Mouse (Mus musculus): Measurements from ENCODE around the gene Fgd5. TPM values are rescaled to one million over a fixed set of nuclear protein-coding genes. Genes with fewer than 3 reads are reported as not detected.

Fgd5 gene
- polyA plus RNA-seq, 1 experiment from 2014 or later: 9.3 TPM

GRCm38 (mm10) chr6:92003646-92004045, 25.0 kb downstream of the Fgd5 start:
- Histone ChIP-seq H3K4me2 (ENCODE audit: low read length) (no peak overlapping the region), H3K9me3 (ENCODE audit: control insufficient read depth, low read length) (no peaks in the 10 kb centered on the region), H3K4me3 (replicated peaks; ENCODE audit: low read length) (no peak overlapping the region), H3K36me3 (ENCODE audit: control insufficient read depth, insufficient read depth) (no peaks in the 10 kb centered on the region), H3K4me1 (replicated peaks; ENCODE audit: control insufficient read depth, insufficient read depth, low read length) (peaks cover 18% of the 10 kb centered on the region), H3K27me3 (replicated peaks; ENCODE audit: control insufficient read depth, insufficient read depth, low read length) (no peaks in the 10 kb centered on the region), H3K27ac (ENCODE audit: low read length) (peak overlapping the region; percentile 41), H3K9ac (replicated peaks; ENCODE audit: low read depth, low read length) (no peak overlapping the region)
- 20% methylated on average over 2 of the region's 2 CpGs for WGBS
- no peak for ATAC-seq

- H3K27ac ChIP-seq (ENCODE audit: low read length): peak overlapping the region; percentile 41
- no peaks in the 10 kb centered on the region for H3K27me3 ChIP-seq (replicated peaks; ENCODE audit: control insufficient read depth, insufficient read depth, low read length)
- 6% methylated on average over 6 of the region's 6 CpGs for WGBS
- H3K4me3 ChIP-seq (replicated peaks; ENCODE audit: low read length): no peak overlapping the region
- no peak overlapping the region for H3K4me2 ChIP-seq (ENCODE audit: low read length)
- peak; percentile 96 for ATAC-seq
- peaks cover 18% of the 10 kb centered on the region for H3K4me1 ChIP-seq (replicated peaks; ENCODE audit: control insufficient read depth, insufficient read depth, low read length)
- no peaks in the 10 kb centered on the region for H3K9me3 ChIP-seq (ENCODE audit: control insufficient read depth, low read length)
- H3K36me3 ChIP-seq (ENCODE audit: control insufficient read depth, insufficient read depth): no peaks in the 10 kb centered on the region
- no peak overlapping the region for H3K9ac ChIP-seq (replicated peaks; ENCODE audit: low read depth, low read length)
Measured at GRCm38 (mm10) chr6:92004137-92004805, 25.6 kb downstream of the Fgd5 start.

GRCm38 (mm10) chr6:92004806-92005205, 26.1 kb downstream of the Fgd5 start:
- H3K4me3 ChIP-seq (replicated peaks; ENCODE audit: low read length): no peak overlapping the region
- no peaks in the 10 kb centered on the region for H3K36me3 ChIP-seq (ENCODE audit: control insufficient read depth, insufficient read depth)
- peak overlapping the region; percentile 35 for H3K27ac ChIP-seq (ENCODE audit: low read length)
- peak; percentile 31; the same call in 1 of the 2 replicates for ATAC-seq
- H3K9ac ChIP-seq (replicated peaks; ENCODE audit: low read depth, low read length): no peak overlapping the region
- 26% methylated on average over 3 of the region's 3 CpGs for WGBS
- no peaks in the 10 kb centered on the region for H3K27me3 ChIP-seq (replicated peaks; ENCODE audit: control insufficient read depth, insufficient read depth, low read length)
- H3K4me2 ChIP-seq (ENCODE audit: low read length): no peak overlapping the region
- H3K4me1 ChIP-seq (replicated peaks; ENCODE audit: control insufficient read depth, insufficient read depth, low read length): peaks cover 20% of the 10 kb centered on the region
- H3K9me3 ChIP-seq (ENCODE audit: control insufficient read depth, low read length): no peaks in the 10 kb centered on the region

GRCm38 (mm10) chr6:92010895-92011294, 32.2 kb downstream of the Fgd5 start:
- no peak overlapping the region for H3K27ac ChIP-seq (ENCODE audit: low read length)
- H3K4me1 ChIP-seq (replicated peaks; ENCODE audit: control insufficient read depth, insufficient read depth, low read length): peaks cover 5% of the 10 kb centered on the region; the same call in 1 of the 2 replicates
- H3K4me3 ChIP-seq (replicated peaks; ENCODE audit: low read length): no peak overlapping the region
- no peak overlapping the region for H3K9ac ChIP-seq (replicated peaks; ENCODE audit: low read depth, low read length)
- H3K9me3 ChIP-seq (ENCODE audit: control insufficient read depth, low read length): no peaks in the 10 kb centered on the region
- H3K27me3 ChIP-seq (replicated peaks; ENCODE audit: control insufficient read depth, insufficient read depth, low read length): no peaks in the 10 kb centered on the region
- 49% methylated on average over 2 of the region's 2 CpGs for WGBS
- no peaks in the 10 kb centered on the region for H3K36me3 ChIP-seq (ENCODE audit: control insufficient read depth, insufficient read depth)
- no peak overlapping the region for H3K4me2 ChIP-seq (ENCODE audit: low read length)
- ATAC-seq: peak; percentile 61; the same call in 1 of the 2 replicates

GRCm38 (mm10) chr6:92012413-92012812, 33.7 kb downstream of the Fgd5 start:
- no peaks in the 10 kb centered on the region for H3K9me3 ChIP-seq (ENCODE audit: control insufficient read depth, low read length)
- H3K4me3 ChIP-seq (replicated peaks; ENCODE audit: low read length): no peak overlapping the region
- H3K9ac ChIP-seq (replicated peaks; ENCODE audit: low read depth, low read length): no peak overlapping the region
- no peak for ATAC-seq
- WGBS: 83% methylated on average over 5 of the region's 5 CpGs
- H3K27me3 ChIP-seq (replicated peaks; ENCODE audit: control insufficient read depth, insufficient read depth, low read length): no peaks in the 10 kb centered on the region
- no peaks in the 10 kb centered on the region for H3K36me3 ChIP-seq (ENCODE audit: control insufficient read depth, insufficient read depth)
- peaks cover 10% of the 10 kb centered on the region for H3K4me1 ChIP-seq (replicated peaks; ENCODE audit: control insufficient read depth, insufficient read depth, low read length)
- no peak overlapping the region for H3K27ac ChIP-seq (ENCODE audit: low read length)
- no peak overlapping the region for H3K4me2 ChIP-seq (ENCODE audit: low read length)

- H3K27me3 ChIP-seq (replicated peaks; ENCODE audit: control insufficient read depth, insufficient read depth, low read length): no peaks in the 10 kb centered on the region
- peaks cover 10% of the 10 kb centered on the region for H3K4me1 ChIP-seq (replicated peaks; ENCODE audit: control insufficient read depth, insufficient read depth, low read length)
- no peak overlapping the region for H3K4me2 ChIP-seq (ENCODE audit: low read length)
- no peak overlapping the region for H3K27ac ChIP-seq (ENCODE audit: low read length)
- 95% methylated on average over 6 of the region's 6 CpGs for WGBS
- no peak overlapping the region for H3K9ac ChIP-seq (replicated peaks; ENCODE audit: low read depth, low read length)
- no peak for ATAC-seq
- H3K4me3 ChIP-seq (replicated peaks; ENCODE audit: low read length): no peak overlapping the region
- no peaks in the 10 kb centered on the region for H3K36me3 ChIP-seq (ENCODE audit: control insufficient read depth, insufficient read depth)
- no peaks in the 10 kb centered on the region for H3K9me3 ChIP-seq (ENCODE audit: control insufficient read depth, low read length)
Measured at GRCm38 (mm10) chr6:92013035-92013434, 34.4 kb downstream of the Fgd5 start.

- Histone ChIP-seq H3K9me3 (ENCODE audit: control insufficient read depth, low read length) (no peaks in the 10 kb centered on the region), H3K4me1 (replicated peaks; ENCODE audit: control insufficient read depth, insufficient read depth, low read length) (peaks cover 10% of the 10 kb centered on the region), H3K27ac (ENCODE audit: low read length) (no peak overlapping the region), H3K4me3 (replicated peaks; ENCODE audit: low read length) (no peak overlapping the region), H3K9ac (replicated peaks; ENCODE audit: low read depth, low read length) (no peak overlapping the region), H3K36me3 (ENCODE audit: control insufficient read depth, insufficient read depth) (no peaks in the 10 kb centered on the region), H3K27me3 (replicated peaks; ENCODE audit: control insufficient read depth, insufficient read depth, low read length) (no peaks in the 10 kb centered on the region), H3K4me2 (ENCODE audit: low read length) (no peak overlapping the region)
- WGBS: 54% methylated on average over 3 of the region's 3 CpGs
- ATAC-seq: no peak
Measured at GRCm38 (mm10) chr6:92013620-92014019, 34.9 kb downstream of the Fgd5 start.

GRCm38 (mm10) chr6:92014936-92015335, 36.3 kb downstream of the Fgd5 start:
- Histone ChIP-seq H3K9ac (replicated peaks; ENCODE audit: low read depth, low read length) (no peak overlapping the region), H3K4me3 (replicated peaks; ENCODE audit: low read length) (no peak overlapping the region), H3K27me3 (replicated peaks; ENCODE audit: control insufficient read depth, insufficient read depth, low read length) (no peaks in the 10 kb centered on the region), H3K9me3 (ENCODE audit: control insufficient read depth, low read length) (no peaks in the 10 kb centered on the region), H3K36me3 (ENCODE audit: control insufficient read depth, insufficient read depth) (no peaks in the 10 kb centered on the region), H3K4me2 (ENCODE audit: low read length) (no peak overlapping the region), H3K4me1 (replicated peaks; ENCODE audit: control insufficient read depth, insufficient read depth, low read length) (peaks cover 8% of the 10 kb centered on the region), H3K27ac (ENCODE audit: low read length) (no peak overlapping the region)
- WGBS: 88% methylated on average over 7 of the region's 7 CpGs
- ATAC-seq: no peak

- ATAC-seq: no peak
- WGBS: 39% methylated on average over 5 of the region's 5 CpGs
Measured at GRCm38 (mm10) chr6:92015848-92016247, 37.2 kb downstream of the Fgd5 start.

GRCm38 (mm10) chr6:92016738-92017137, 38.1 kb downstream of the Fgd5 start:
- no peaks in the 10 kb centered on the region for H3K27me3 ChIP-seq (replicated peaks; ENCODE audit: control insufficient read depth, insufficient read depth, low read length)
- H3K36me3 ChIP-seq (ENCODE audit: control insufficient read depth, insufficient read depth): no peaks in the 10 kb centered on the region
- peak; percentile 36; the same call in 1 of the 2 replicates for ATAC-seq
- H3K4me3 ChIP-seq (replicated peaks; ENCODE audit: low read length): no peak overlapping the region
- no peak overlapping the region for H3K4me2 ChIP-seq (ENCODE audit: low read length)
- no peaks in the 10 kb centered on the region for H3K9me3 ChIP-seq (ENCODE audit: control insufficient read depth, low read length)
- H3K9ac ChIP-seq (replicated peaks; ENCODE audit: low read depth, low read length): no peak overlapping the region
- no peak overlapping the region for H3K27ac ChIP-seq (ENCODE audit: low read length)
- WGBS: 59% methylated on average over 6 of the region's 6 CpGs
- H3K4me1 ChIP-seq (replicated peaks; ENCODE audit: control insufficient read depth, insufficient read depth, low read length): peaks cover 8% of the 10 kb centered on the region

More at GRCm38 (mm10) chr6:92015848-92016247, 37.2 kb downstream of the Fgd5 start:
- no peaks in the 10 kb centered on the region for H3K36me3 ChIP-seq (ENCODE audit: control insufficient read depth, insufficient read depth)
- H3K27ac ChIP-seq (ENCODE audit: low read length): no peak overlapping the region
- H3K9me3 ChIP-seq (ENCODE audit: control insufficient read depth, low read length): no peaks in the 10 kb centered on the region
- H3K4me3 ChIP-seq (replicated peaks; ENCODE audit: low read length): no peak overlapping the region
- H3K4me1 ChIP-seq (replicated peaks; ENCODE audit: control insufficient read depth, insufficient read depth, low read length): peaks cover 8% of the 10 kb centered on the region
- H3K9ac ChIP-seq (replicated peaks; ENCODE audit: low read depth, low read length): no peak overlapping the region
- H3K4me2 ChIP-seq (ENCODE audit: low read length): no peak overlapping the region
- no peaks in the 10 kb centered on the region for H3K27me3 ChIP-seq (replicated peaks; ENCODE audit: control insufficient read depth, insufficient read depth, low read length)
